Comparison of ENCODE assay signal across 12 mouse cellular contexts in the genomic region with DNA sequence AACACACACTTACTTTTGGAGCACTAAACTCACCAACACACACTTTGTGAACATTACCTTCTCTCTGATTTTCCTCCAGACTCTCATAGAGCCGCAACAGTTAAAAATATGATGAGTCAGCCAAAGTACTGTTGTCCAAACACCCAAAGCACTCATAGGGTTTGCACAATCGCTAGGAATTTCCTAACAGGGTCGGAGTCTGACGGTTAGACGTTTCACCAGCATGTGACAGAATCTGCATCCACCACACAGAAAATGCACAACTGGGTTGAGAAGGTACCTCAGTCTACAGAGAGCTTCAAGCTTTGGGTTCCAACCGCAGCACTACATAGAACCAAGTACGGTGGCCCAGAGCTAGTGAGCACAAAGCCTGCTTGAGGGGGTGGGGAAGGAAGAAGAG.
DNase-seq lines count a peak whose midpoint lies in the region; ATAC-seq lines count a peak whose summit lies in the region.
"Had no signal": no experiment of that assay in that cellular context is flagged by ENCODE, and none has a peak within 500 bp of the region (broad histone marks: within the 10 kb centered on the region; RNA-seq: fewer than 3 reads in every experiment).

No protein-coding gene starts in this region.

- no peak overlapping the region for H3K9ac ChIP-seq in midbrain, embryonic 11.5 days (ENCODE audit: low read length)
- no peak overlapping the region for H3K9ac ChIP-seq in hindbrain, embryonic 16.5 days (ENCODE audit: low read depth, low read length)
- H3K9ac ChIP-seq in hindbrain, embryonic 14.5 days, result no peak overlapping the region
- H3K9ac ChIP-seq: limb, embryonic 12.5 days had no signal

- 92% methylated on average over 7 of the region's 7 CpGs for WGBS in midbrain, embryonic 11.5 days
- WGBS in midbrain, embryonic 10.5 days, result 88% methylated on average over 7 of the region's 7 CpGs
- 88% methylated on average over 7 of the region's 7 CpGs for WGBS in hindbrain, embryonic 16.5 days
- WGBS in hindbrain, embryonic 14.5 days, result 92% methylated on average over 7 of the region's 7 CpGs

- no peak overlapping the region for H3K4me3 ChIP-seq in midbrain, embryonic 11.5 days (ENCODE audit: low read depth, low read length)
- no peak overlapping the region for H3K4me3 ChIP-seq in midbrain, embryonic 10.5 days
- no peak overlapping the region for H3K4me3 ChIP-seq in hindbrain, embryonic 16.5 days (ENCODE audit: low read length)
- H3K4me3 ChIP-seq in hindbrain, embryonic 14.5 days (replicated peaks; ENCODE audit: low read length), result no peak overlapping the region
- H3K4me3 ChIP-seq: limb, embryonic 12.5 days had no signal

- ATAC-seq in midbrain, embryonic 11.5 days (ENCODE audit: low FRiP score), result no peak
- peak; percentile 84 for ATAC-seq in granulocyte monocyte progenitor cell, adult 5-6 weeks (replicated peaks; ENCODE audit: poor library complexity, severe bottlenecking)
- no peak for ATAC-seq in hindbrain, embryonic 16.5 days
- no peak for ATAC-seq in hindbrain, embryonic 14.5 days (ENCODE audit: low FRiP score)

- no peaks in the 10 kb centered on the region for H3K36me3 ChIP-seq in midbrain, embryonic 11.5 days (ENCODE audit: control insufficient read depth, insufficient read depth, low read length)
- no peaks in the 10 kb centered on the region for H3K36me3 ChIP-seq in midbrain, embryonic 10.5 days
- no peaks in the 10 kb centered on the region for H3K36me3 ChIP-seq in hindbrain, embryonic 16.5 days (ENCODE audit: control insufficient read depth, insufficient read depth, low read length)
- H3K36me3 ChIP-seq in hindbrain, embryonic 14.5 days (replicated peaks; ENCODE audit: control insufficient read depth, insufficient read depth), result no peaks in the 10 kb centered on the region
- H3K36me3 ChIP-seq: limb, embryonic 12.5 days had no signal

- H3K27ac ChIP-seq in midbrain, embryonic 11.5 days (ENCODE audit: low read depth, low read length), result no peak overlapping the region
- H3K27ac ChIP-seq in midbrain, embryonic 10.5 days (replicated peaks), result no peak overlapping the region
- no peak overlapping the region for H3K27ac ChIP-seq in hindbrain, embryonic 16.5 days (ENCODE audit: low read depth, low read length)
- no peak overlapping the region for H3K27ac ChIP-seq in hindbrain, embryonic 14.5 days
- H3K27ac ChIP-seq: limb, embryonic 12.5 days had no signal

- intact Hi-C loops in gastrocnemius, postnatal 14 days (cut with DNase I; ENCODE audit: low total_unique reads), result no loop called here

- H3K4me1 ChIP-seq in midbrain, embryonic 11.5 days (ENCODE audit: control insufficient read depth, insufficient read depth, low read length), result no peaks in the 10 kb centered on the region
- H3K4me1 ChIP-seq in midbrain, embryonic 10.5 days, result no peaks in the 10 kb centered on the region; the same call in 1 of the 2 replicates
- no peaks in the 10 kb centered on the region for H3K4me1 ChIP-seq in hindbrain, embryonic 16.5 days (ENCODE audit: control insufficient read depth, insufficient read depth, low read depth, low read length)
- no peaks in the 10 kb centered on the region for H3K4me1 ChIP-seq in hindbrain, embryonic 14.5 days (replicated peaks; ENCODE audit: control insufficient read depth, insufficient read depth, low read length)
- H3K4me1 ChIP-seq: limb, embryonic 12.5 days had no signal

- H3K9me3 ChIP-seq in midbrain, embryonic 11.5 days (ENCODE audit: control insufficient read depth, low read length), result no peaks in the 10 kb centered on the region
- no peaks in the 10 kb centered on the region for H3K9me3 ChIP-seq in midbrain, embryonic 10.5 days (replicated peaks)
- H3K9me3 ChIP-seq in hindbrain, embryonic 16.5 days (ENCODE audit: control insufficient read depth, low read length), result no peaks in the 10 kb centered on the region
- no peaks in the 10 kb centered on the region for H3K9me3 ChIP-seq in hindbrain, embryonic 14.5 days (ENCODE audit: control insufficient read depth, low read length)
- H3K9me3 ChIP-seq: limb, embryonic 12.5 days had no signal

- DNase-seq in midbrain, embryonic 11.5 days (ENCODE audit: low spot score, missing footprints), result peak; percentile 39
- DNase-seq in midbrain, embryonic 10.5 days (ENCODE audit: low spot score), result no peak
- peak; percentile 70 for DNase-seq in lung, postnatal 10 days
- no peak for DNase-seq in gastrocnemius, postnatal 14 days
- DNase-seq in hindbrain, embryonic 14.5 days (ENCODE audit: low spot score), result no peak
- no peak for DNase-seq in spleen, postnatal 10 days (ENCODE audit: low spot score in 2 of 2)
- DNase-seq: cerebellum, postnatal 14 days; heart, postnatal 4 days; kidney, postnatal 10 days had no signal

- H3K4me2 ChIP-seq in midbrain, embryonic 11.5 days, result no peak overlapping the region
- no peak overlapping the region for H3K4me2 ChIP-seq in hindbrain, embryonic 16.5 days (ENCODE audit: low read length)
- no peak overlapping the region for H3K4me2 ChIP-seq in hindbrain, embryonic 14.5 days (replicated peaks)
- H3K4me2 ChIP-seq: limb, embryonic 12.5 days had no signal

- no peaks in the 10 kb centered on the region for H3K27me3 ChIP-seq in midbrain, embryonic 11.5 days (ENCODE audit: control insufficient read depth, insufficient read depth, low read length)
- no peaks in the 10 kb centered on the region for H3K27me3 ChIP-seq in midbrain, embryonic 10.5 days (ENCODE audit: low read depth, poor library complexity, severe bottlenecking)
- no peaks in the 10 kb centered on the region for H3K27me3 ChIP-seq in hindbrain, embryonic 16.5 days (replicated peaks; ENCODE audit: control insufficient read depth, insufficient read depth, low read length)
- no peaks in the 10 kb centered on the region for H3K27me3 ChIP-seq in hindbrain, embryonic 14.5 days (ENCODE audit: control insufficient read depth, insufficient read depth, low read length)
- H3K27me3 ChIP-seq: limb, embryonic 12.5 days had no signal

Comparison
In these comparisons a context has a peak if more than half of its experiments do, and no peak if none do; other contexts are left out.
1. DNase-seq: peak in midbrain, embryonic 11.5 days (single experiment) and lung, postnatal 10 days (single experiment); none in midbrain, embryonic 10.5 days (single experiment), gastrocnemius, postnatal 14 days (single experiment), hindbrain, embryonic 14.5 days (single experiment) and spleen, postnatal 10 days (0 of 2).